Mouse (Mus musculus): ENCODE measurements around the gene Qpctl.

DNA sequence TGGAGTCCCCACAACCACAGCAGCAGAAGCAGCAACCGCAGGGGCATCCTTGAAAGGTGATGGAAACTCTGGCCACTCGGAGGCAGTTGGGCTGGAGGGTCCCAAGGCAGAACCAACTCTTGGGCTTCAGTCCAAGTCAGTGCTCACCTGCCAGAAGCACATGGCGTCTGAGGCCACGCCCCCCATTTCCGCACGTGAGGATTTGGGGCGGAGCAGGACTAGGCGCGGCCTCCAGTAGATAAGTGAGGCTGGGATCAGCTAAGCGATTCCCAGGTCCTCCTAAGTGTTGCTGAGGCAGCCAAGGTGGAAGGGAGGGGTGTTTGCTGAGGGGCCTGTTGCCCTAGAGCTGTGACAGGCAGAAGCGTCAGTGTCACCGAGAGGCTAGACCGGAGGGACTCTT is 15.9 kb upstream of the Qpctl start:
- TF ChIP-seq CTCF (IDR thresholded peaks at IDR 0.05; ENCODE audit: borderline replicate concordance, insufficient read depth, low read depth, low read length) = no peak
- TF ChIP-seq POLR2A (IDR thresholded peaks at IDR 0.05; ENCODE audit: borderline replicate concordance, insufficient read depth, low read length) = no peak

All from cerebellum, adult 2 months (tissue).